In genomic region chr10:77515385-77516348, GRCm38 (mm10) we compare ENCODE assay signal across 8 mouse cellular contexts. TPM values are rescaled to one million over a fixed set of nuclear protein-coding genes. Genes with fewer than 3 reads are reported as not detected.
DNase-seq lines count a peak whose midpoint lies in the region; ATAC-seq lines count a peak whose summit lies in the region.

Gene Fam207a, minus strand, starts transcription at chr10:77515785.

- H3K36me3 ChIP-seq in heart, embryonic 13.5 days: peaks cover 38% of the 10 kb centered on the region
- peaks cover 38% of the 10 kb centered on the region for H3K36me3 ChIP-seq in liver, embryonic 12.5 days
- H3K36me3 ChIP-seq in stomach, embryonic 15.5 days: peaks cover 11% of the 10 kb centered on the region

- DNase-seq in CD4-positive helper T cell, adult 2 months (ENCODE audit: low read depth, low spot score): peak; percentile 97
- peak; percentile 86 for DNase-seq in brain, embryonic 18.5 days (ENCODE audit: low read depth, low spot score)
- DNase-seq in kidney, postnatal 10 days: peak; percentile 96
- peak; percentile 91 to 94 for DNase-seq in natural killer cell, adult 2 months (ENCODE audit: low spot score in 2 of 2)

- WGBS in heart, embryonic 13.5 days: under 1% methylated on average over 75 of the region's 75 CpGs
- 1% methylated on average over 75 of the region's 75 CpGs for WGBS in liver, embryonic 12.5 days (ENCODE audit: insufficient replicate concordance)
- WGBS in stomach, embryonic 15.5 days: under 1% methylated on average over 75 of the region's 75 CpGs

- H3K4me2 ChIP-seq in heart, embryonic 13.5 days: peak within 1 kb of the TSS; percentile 77
- H3K4me2 ChIP-seq in liver, embryonic 12.5 days: peak within 1 kb of the TSS; percentile 82
- H3K4me2 ChIP-seq in stomach, embryonic 15.5 days: peak within 1 kb of the TSS; percentile 76

- peak; percentile 96 for ATAC-seq in erythroid progenitor cell, adult 5-6 weeks (replicated peaks; ENCODE audit: low FRiP score, poor library complexity, severe bottlenecking)
- ATAC-seq in heart, embryonic 13.5 days (ENCODE audit: extremely low read depth, insufficient number of reproducible peaks, low FRiP score, low TSS enrichment): peak; percentile 72; the same call in 1 of the 2 replicates
- peak; percentile 91 for ATAC-seq in liver, embryonic 12.5 days
- ATAC-seq in stomach, embryonic 15.5 days (ENCODE audit: insufficient read depth, low FRiP score, low read depth): peak; percentile 92

- H3K27me3 ChIP-seq in heart, embryonic 13.5 days (replicated peaks): no peaks in the 10 kb centered on the region
- H3K27me3 ChIP-seq in liver, embryonic 12.5 days (replicated peaks): no peaks in the 10 kb centered on the region
- no peaks in the 10 kb centered on the region for H3K27me3 ChIP-seq in stomach, embryonic 15.5 days (replicated peaks)

- H3K9ac ChIP-seq in heart, embryonic 13.5 days: peak within 1 kb of the TSS; percentile 95
- H3K9ac ChIP-seq in liver, embryonic 12.5 days: peak within 1 kb of the TSS; percentile 81
- peak within 1 kb of the TSS; percentile 73 for H3K9ac ChIP-seq in stomach, embryonic 15.5 days

- H3K4me3 ChIP-seq in heart, embryonic 13.5 days: peak within 1 kb of the TSS; percentile 95
- peak within 1 kb of the TSS; percentile 80 for H3K4me3 ChIP-seq in liver, embryonic 12.5 days
- H3K4me3 ChIP-seq in stomach, embryonic 15.5 days (replicated peaks): peak within 1 kb of the TSS; percentile 88

- H3K27ac ChIP-seq in heart, embryonic 13.5 days (replicated peaks): peak within 1 kb of the TSS; percentile 87
- peak within 1 kb of the TSS; percentile 85 for H3K27ac ChIP-seq in liver, embryonic 12.5 days
- peak within 1 kb of the TSS; percentile 90 for H3K27ac ChIP-seq in stomach, embryonic 15.5 days

- H3K9me3 ChIP-seq in heart, embryonic 13.5 days: no peaks in the 10 kb centered on the region
- H3K9me3 ChIP-seq in liver, embryonic 12.5 days (replicated peaks): no peaks in the 10 kb centered on the region
- H3K9me3 ChIP-seq in stomach, embryonic 15.5 days: no peaks in the 10 kb centered on the region

- peaks cover 21% of the 10 kb centered on the region for H3K4me1 ChIP-seq in heart, embryonic 13.5 days
- peaks cover 44% of the 10 kb centered on the region for H3K4me1 ChIP-seq in liver, embryonic 12.5 days
- peaks cover 23% of the 10 kb centered on the region for H3K4me1 ChIP-seq in stomach, embryonic 15.5 days

RNA-seq across cellular contexts. Expression of gene Fam207a, which starts in this region (rescaled TPM):
- total RNA-seq in erythroid progenitor cell, adult 5-6 weeks (2015; ENCODE audit: low replicate concordance): 2.2 and 5.9 TPM in 2 replicates
- total RNA-seq in erythroid progenitor cell, adult 5-6 weeks (2017; ENCODE audit: low replicate concordance): 13.2 and 16.2 TPM in 2 replicates
- polyA plus RNA-seq in heart, embryonic 13.5 days (2015; fragmentation: Nextera tagmentation; extraction: Ambion mirVana): 23.9 and 24.0 TPM in 2 replicates
- 32.7 and 33.7 TPM in 2 replicates for polyA plus RNA-seq in liver, embryonic 12.5 days (2016; fragmentation: Nextera tagmentation; extraction: Ambion mirVana)
- 36.1 and 40.0 TPM in 2 replicates for polyA plus RNA-seq in stomach, embryonic 15.5 days (2015; fragmentation: Nextera tagmentation; extraction: Ambion mirVana)

Comparison
In these comparisons a context has a peak if more than half of its experiments do, and no peak if none do; other contexts are left out.
1. Peak in every context shown above with its lines: DNase-seq, ATAC-seq, H3K4me3 ChIP-seq and H3K27ac ChIP-seq.